Mouse (Mus musculus) adrenal gland, adult 2 months (tissue): ENCODE results near the gene Cfap157. TPM values are rescaled to one million over a fixed set of nuclear protein-coding genes. Genes with fewer than 3 reads are reported as not detected.

ENCODE experiments used
- DNase-seq: peaks from one replicate; pipeline ENCODE4 v3.0.0; 2021
- polyA plus RNA-seq: library from polyadenylated mRNA; depleted of rRNA; stranded (reverse); fragments of >200 nt; gene quantifications from 2 replicates; pipeline ENCODE4 v1.2.3, GENCODE M21; 2012
- total RNA-seq, 2 experiments: library from RNA; stranded (reverse); gene quantifications; 2 replicates each; pipeline ENCODE4 v1.2.3; 2021

Gene Cfap157
- total and polyA plus RNA-seq, 3 experiments = not detected

GRCm38 (mm10) chr2:32781710-32782109 is 2.5 kb downstream of the Cfap157 start:
- DNase-seq = no peak

DNA sequence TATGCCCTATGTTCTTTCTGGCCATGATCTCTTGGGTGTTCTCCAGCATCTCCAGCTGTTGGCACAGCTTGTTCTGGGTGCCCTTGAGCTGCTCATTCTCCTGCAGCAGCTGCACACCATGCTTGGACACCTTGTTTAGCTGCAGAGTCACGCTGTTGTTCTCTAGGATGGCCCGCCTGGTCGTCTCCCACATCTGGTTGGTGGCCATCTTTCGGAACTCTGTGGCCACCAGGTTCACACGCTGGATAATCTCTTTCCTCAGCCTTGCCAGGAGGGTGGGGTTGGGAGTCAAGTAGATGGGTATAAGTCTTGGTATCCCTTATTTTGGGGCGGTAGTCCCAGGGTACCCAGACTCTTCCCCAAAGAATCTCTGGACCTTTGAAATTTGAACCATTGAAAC is 4.5 kb downstream of the Cfap157 start:
- no peak for DNase-seq

DNA sequence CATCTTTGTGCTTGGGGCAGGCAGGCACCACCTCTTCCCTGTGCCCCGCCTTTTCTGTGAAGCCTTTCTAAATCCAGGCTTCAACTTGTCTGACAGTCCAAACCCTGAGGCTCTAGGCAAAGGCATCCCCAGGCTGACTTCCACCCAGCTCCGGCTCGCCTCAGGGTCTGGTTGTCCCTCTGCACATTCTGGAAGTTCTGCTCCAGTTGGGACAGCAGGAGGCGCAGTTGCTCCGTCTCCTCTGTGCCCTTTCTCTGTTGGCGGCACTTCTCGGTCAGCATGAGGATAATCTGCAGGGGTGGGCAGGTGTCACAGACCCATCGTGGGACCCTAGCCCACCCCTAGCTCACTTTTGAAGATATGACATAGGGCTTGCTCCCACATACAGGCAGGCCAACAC is 5.1 kb downstream of the Cfap157 start:
- DNase-seq = peak; percentile 59

DNA sequence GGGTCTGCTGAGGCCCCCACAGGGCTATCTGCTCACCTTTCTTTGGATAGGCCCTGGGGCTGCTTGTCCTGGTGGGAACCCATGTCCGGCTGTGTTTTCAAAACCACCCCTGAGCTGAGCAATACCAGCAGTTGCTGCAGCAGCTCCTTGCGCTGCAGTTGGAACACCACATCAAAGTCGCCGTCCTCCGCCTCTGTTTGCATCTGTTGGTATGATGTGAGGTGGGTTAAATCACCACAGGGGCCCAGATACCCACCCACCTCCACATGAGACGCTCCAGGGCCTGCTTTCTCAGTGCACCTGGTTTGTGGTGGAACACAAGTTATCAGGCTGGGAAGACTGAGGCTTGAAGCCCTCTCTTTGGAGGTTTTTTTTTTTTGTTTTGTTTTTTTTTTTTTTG is 6.1 kb downstream of the Cfap157 start:
- DNase-seq = no peak

- DNase-seq = no peak
These were observed 8.0 kb downstream of the Cfap157 start for GRCm38 (mm10) chr2:32776192-32776591.

DNA sequence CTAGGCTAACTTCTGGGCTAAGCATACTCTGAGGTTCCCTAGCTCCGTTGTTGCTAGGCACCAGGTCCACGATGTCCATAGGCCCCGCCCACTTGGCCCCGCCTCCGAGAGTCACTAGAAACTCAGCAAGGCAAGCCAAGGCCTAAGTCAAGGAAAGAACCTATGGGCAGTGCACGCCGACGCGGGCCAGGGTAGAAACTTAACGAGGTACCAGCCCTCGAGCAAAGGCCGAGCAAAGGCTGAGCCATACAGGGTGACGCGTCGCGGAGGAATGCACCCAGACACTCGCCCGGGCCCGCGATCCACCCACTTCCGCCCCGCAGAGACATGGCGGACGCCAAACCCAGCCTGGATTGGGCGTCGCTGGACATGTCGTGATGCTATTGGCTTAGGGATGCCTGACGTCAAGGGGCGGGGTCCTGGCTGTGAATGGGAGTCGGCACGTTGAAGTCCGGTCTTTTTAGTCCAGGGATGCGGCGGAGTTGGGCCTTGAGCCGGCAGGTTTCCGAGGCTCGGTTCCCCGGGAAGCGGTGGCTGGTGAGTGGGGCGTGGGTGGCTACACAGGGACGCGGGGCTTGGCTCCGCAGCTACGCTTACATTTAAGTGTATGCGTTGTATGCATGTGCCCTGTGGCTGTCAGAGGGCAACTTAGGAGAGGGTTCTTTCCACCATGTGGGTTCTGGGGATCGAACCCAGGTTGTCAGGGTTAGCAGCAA is 8.7 kb downstream of the Cfap157 start, which contains the start of the genes Ttc16 and Ptrh1:
Gene Ttc16 (minus strand): TSS at position 275 of the 716 bp plus-strand sequence.
Gene Ptrh1 (plus strand): TSS at position 428 of the 716 bp plus-strand sequence.
- DNase-seq = peak; percentile 99

DNA sequence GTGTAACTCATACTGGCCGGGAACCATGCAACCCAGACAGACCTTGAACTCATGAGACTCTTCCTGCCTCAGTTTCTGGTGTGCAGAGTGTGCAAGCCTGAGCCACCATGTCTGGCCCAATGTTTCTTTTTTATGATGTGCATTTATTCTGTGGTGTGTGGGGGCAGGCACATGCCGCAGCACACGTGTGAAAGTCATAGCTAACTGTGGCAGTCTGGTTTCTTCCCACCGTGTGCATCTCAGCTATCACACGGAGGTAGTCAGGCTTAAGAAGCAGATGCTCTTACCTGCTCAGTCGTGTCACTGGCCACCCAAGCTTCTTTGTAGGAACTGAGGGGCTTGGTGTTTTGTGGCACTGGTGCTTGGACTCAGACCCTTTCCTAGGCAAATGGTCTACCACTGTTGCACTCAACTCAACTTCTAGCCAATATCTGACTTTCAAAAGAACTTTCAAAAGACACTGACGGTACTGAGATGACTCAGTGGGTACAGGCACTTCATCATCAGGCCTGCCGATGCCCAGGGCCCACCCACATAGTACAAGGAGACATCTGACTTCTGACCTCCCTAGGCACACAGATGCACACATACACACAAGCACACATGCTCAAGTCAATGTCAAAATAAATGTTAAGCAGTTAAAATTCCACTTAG is 11.5 kb downstream of the Cfap157 start:
- DNase-seq = no peak

DNA sequence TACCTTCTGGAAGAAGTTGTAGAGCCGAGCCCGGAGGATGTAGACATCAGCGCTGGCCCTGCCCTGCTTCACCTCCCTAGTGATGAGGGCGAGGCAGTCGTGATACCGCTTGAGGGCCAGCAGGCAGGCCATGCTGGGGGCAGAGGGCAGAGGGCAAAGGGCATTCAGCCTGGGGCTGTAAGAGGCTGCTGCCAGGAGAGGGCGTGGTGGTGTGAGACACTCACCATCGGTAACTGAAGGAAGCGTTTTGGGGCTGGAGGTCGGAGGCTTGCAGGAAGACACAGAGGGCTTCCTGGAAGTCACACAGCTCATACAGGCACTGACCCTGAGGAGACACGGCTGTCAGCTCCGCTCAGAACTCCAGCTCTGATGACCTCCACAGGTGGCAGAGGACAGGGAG is 12.3 kb downstream of the Cfap157 start:
- no peak for DNase-seq

GRCm38 (mm10) chr2:32769327-32770085 is 14.7 kb downstream of the Cfap157 start:
- DNase-seq = no peak

GRCm38 (mm10) chr2:32768661-32769285 is 15.5 kb downstream of the Cfap157 start:
- no peak for DNase-seq

DNA sequence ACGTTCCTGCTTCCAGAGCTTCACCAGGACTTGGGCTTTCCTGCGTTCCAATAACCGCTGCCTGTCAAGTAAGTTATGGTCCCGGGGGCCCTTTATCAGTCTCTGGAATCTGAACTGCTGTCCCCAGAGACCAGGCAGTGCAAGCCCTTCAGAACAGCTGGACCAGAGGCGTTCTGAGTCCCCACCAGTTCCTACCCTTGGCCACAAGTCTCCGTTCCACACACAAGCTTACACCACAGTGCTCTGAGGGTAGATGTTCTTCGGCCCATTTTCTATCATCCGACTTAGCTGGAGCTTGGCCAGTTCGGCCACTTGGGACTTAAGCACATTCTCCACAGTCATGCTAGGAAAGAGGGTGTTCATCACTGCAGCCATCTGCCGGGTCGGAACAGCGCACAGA is 17.0 kb downstream of the Cfap157 start:
- no peak for DNase-seq

DNA sequence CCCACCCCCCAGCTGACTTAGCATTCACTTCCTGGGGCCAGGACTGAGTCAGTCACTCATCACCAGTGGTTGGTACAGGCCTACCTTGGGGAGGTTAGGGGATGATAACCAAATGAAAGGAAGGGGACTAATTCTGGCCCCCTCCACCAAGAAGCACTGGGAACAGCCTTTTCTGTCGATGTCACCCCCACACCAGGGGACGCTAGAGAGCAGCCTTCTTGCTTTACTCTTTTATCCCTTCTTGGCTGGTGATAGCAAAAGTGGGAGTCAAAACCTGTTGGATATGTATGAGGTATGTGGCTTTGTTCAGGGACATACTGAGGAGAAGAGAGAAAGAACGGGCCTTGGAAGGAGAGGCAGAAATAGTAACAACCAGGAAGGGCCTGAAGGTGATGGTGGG is 20.9 kb downstream of the Cfap157 start:
- DNase-seq = no peak

DNA sequence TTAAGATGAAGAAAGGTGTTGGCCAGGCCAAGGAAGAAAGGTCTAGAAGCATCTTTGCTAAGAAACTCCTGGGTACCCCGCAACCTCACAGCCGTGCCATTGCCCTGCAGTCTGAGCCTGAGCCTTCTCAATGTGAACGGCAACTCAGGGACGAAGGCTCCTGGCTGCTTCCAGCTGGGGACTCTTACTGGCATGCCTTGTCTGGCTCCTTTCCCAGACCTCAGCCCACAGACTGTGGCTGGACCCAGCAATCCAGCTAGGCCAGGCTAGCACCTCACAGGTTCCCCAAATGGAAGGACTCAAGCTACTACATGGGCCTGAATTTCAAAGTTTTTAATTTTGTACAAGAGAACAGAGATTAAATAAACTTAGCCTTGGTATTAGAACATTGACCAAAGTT is 22.4 kb downstream of the Cfap157 start:
- no peak for DNase-seq

DNA sequence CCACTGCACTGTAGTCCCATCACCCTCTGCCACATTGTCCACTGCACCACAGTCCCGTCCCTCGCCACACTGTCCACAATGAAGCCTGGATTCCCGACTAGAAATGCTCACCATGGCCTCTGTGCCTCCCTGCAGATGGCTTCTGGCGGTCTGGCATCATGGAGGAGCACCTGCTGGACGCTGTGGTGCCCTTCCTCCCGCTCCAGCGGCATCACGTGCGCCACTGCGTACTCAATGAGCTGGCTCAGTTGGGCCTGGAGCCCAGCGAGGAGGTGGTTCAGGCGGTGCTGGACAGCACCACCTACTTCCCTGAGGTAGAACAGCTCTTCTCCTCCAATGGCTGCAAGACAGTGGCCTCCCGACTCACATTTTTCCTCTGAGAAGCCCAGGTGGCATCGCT is 22.9 kb downstream of the Cfap157 start:
- no peak for DNase-seq

DNA sequence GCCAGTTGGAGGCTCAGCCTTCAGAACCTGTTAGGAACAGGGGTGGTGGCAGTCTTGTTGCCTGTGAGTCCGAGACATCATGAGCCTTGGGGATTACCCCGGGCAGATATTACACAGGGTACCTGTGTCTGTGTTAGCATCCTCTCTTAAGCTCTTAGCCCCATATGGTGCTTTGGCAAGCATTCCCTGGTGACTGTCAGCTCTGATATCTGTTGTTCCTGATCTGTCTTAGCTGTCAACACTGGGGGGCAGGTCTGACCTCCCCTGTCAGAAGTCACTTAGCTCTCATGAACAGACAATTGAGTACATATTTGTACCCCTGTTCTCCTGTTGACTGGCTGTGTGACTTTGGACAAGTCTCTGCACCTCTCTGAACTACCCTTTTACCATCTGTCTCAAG is 25.2 kb downstream of the Cfap157 start:
- no peak for DNase-seq

DNA sequence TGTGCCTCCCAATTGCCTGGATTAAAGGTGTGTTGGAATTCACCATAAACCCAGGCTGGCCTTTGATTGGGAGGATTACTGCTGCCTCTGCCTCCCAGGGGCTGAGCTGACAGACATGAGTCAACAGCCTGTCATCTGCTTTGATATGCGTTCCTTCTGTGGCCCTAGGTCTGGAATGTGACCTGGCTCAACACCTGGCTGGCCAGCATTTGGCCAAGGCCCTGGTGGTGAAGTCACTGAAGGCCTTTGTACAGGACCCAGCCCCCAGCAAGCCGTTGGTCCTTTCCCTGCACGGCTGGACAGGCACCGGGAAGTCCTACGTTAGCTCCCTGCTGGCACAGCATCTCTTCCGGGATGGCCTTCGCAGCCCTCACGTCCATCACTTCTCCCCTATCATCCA is 25.7 kb downstream of the Cfap157 start:
- no peak for DNase-seq

- DNase-seq = peak; percentile 98
These were observed 27.0 kb downstream of the Cfap157 start, which contains the start of gene Tor2a for GRCm38 (mm10) chr2:32757056-32757845. Gene Tor2a (plus strand): TSS chr2:32757234.

GRCm38 (mm10) chr2:32756674-32757055 is 27.6 kb downstream of the Cfap157 start:
- DNase-seq = no peak

GRCm38 (mm10) chr2:32752181-32752580 is 32.0 kb downstream of the Cfap157 start:
- DNase-seq = no peak

DNA sequence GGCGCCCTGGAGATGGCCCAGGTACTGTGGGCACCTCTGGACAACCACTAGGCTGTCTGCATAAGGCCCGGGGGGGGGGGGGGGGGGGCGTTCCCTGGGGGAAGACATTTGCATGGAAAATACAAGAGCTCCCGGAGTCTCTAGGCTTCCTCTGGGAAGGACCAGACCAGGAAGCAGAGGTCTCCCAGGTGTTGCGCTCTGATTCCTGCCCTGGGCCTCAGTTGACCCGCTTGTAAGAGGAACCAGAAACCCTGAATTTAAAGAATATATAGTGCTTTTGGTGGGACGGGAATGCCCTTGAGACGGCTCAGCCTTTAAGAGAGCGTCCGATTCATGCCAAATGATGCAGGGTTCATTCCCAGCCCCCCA is 32.6 kb downstream of the Cfap157 start:
- DNase-seq = no peak

DNA sequence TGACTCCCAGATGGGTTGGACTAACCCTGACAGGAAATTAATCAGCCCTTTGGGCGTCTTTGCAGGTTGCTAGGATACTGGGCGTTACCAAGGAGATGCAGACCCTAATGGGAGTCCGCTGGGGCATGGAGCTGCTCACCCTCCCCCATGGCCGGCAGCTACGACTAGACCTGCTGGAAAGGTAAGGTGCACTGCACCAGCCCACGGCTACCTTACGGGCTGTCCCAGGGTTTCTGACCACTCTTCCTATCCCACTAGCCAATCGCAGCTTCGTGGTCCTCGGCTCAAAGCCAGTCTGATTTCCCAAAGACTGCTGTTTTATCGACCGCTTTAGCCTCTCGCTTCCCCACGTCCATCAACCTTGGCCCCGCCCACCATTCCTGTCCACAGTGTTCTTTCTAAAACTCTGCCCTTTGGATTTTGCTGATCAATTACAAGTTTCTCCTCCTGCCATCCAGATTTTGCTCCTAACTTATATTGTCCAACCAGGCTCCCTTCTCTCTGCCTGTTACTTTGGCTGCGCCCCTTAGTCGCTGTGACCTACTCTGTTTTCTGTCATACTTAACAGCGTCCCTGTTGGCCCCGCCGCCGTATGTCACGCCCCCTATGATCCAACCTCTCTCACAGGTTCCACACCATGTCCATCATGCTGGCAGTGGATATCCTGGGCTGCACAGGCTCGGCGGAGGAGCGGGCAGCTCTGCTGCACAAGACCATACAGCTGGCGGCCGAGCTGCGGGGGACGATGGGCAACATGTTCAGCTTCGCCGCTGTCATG is 33.2 kb downstream of the Cfap157 start:
- DNase-seq = peak; percentile 89
